Mouse (Mus musculus) c-Kit-positive CD71-positive TER-119-negative erythroid progenitor cells, embryonic 14.5 days (primary cell): ENCODE results near the gene Coq7.

Experiments used
- DNase-seq: peaks from one replicate; pipeline ENCODE4 v3.0.0-alpha.2; 2013; ENCODE audit warnings: low read depth

Coq7 gene

DNA sequence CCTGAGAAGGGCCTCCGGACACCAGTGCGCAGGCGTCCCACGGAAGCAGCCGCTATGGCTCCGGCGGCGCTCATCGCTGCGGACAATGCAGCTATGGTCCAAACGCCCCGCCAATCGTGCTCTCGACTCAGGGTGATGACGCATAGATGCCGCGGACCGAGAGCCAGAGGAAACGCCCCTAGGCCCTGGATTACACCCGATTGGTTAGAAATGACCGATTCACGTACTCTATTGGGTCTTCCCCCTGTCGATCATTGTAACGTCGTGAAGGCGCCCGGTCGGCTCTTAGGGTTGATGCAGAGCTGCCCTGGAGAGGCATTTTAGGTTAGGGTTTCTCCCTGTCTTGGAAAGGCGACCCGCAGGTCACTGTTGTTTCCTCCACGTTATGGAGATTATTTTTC, at the start of gene Coq7:
TSS of gene Coq7 (minus strand) at position 179 of the 401 bp plus-strand sequence.
- DNase-seq: peak; percentile 99

DNA sequence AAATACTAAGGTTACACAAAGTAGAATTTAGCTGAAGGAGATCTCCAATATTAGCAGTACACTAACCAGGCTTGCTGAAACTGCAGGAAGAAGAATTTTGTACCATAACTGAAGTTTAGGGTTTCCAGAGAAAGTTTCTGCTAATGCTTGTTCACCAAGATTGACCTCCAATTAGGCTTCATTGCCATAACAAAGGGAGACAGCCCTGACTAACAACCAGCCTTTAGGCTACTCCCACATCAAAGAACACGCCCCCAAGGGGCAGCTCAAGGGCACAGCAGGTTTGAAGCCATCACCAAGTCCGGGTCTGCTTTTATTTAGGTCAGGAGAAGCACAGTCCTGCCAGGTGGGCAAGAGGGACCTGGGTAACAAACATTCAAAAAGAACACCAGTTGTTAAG, 46.8 kb upstream of the Coq7 start:
- no peak for DNase-seq

- DNase-seq: no peak
Measured at GRCm38 (mm10) chr7:118578269-118578668, 45.1 kb upstream of the Coq7 start.

GRCm38 (mm10) chr7:118572039-118572438, 38.9 kb upstream of the Coq7 start:
- no peak for DNase-seq

- no peak for DNase-seq
Measured at GRCm38 (mm10) chr7:118571350-118571749, 38.2 kb upstream of the Coq7 start.

- no peak for DNase-seq
Measured at GRCm38 (mm10) chr7:118569121-118569543, 36.0 kb upstream of the Coq7 start.

DNA sequence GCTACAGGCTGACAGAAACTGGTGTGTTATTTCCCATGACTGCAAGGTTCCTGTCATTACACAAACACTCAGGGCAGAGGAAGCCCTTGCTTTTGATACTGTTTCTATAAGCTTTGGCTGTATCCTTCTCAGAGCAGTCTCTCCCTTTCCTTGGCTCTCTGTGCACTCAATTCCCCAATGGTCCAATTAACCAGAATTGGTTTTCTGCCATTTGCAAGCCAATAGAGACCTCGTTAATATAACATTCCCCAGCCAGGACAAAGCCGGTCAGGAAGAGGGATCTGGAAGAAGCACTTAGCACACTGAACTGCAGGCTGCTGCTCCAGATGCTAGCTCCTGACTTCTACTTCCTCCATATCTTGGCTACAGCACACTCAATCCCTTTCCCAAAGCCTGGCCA, 21.1 kb upstream of the Coq7 start:
- DNase-seq: no peak

DNA sequence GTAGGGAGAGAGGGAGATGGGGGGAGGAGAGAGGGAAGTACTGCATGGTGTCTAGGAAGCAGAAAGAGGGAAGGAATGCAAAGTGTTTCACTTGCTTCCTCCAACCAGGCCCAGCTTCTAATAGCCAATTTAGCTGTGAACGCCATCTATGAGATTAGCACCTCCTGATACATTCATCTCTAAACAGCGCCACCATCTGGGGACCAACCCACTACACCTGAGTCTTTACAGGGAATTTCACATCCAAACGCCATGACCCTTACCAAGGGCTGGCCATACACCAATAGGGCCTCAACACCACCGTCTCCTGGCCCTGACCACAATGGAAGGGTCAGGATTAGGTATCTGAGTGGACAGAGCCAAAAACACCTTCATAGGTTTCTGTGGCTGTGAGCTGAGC, 20.7 kb upstream of the Coq7 start:
- DNase-seq: no peak

- no peak for DNase-seq
Measured at GRCm38 (mm10) chr7:118547451-118547850, 14.3 kb upstream of the Coq7 start.

- DNase-seq: no peak
Measured at GRCm38 (mm10) chr7:118544128-118544527, 11.0 kb upstream of the Coq7 start.

DNA sequence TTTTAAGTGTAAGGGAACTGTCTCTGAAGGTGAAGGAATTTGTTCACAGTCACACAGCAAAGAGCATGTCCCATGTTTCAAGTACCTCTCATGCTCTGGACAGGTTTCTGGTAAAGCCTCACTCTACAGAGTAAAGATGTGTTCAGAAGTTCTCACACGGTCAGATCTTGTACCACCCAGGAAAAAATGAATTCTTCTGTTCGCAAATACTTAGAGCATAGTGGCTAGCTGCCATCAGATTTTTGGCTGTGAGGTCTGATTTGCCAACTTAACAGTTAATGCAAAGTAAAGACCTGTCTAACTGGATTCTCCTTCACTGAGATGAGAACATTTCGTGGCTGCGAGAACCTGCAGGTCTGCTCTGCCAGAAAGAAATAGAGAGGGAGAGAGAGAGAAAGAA, 1.9 kb upstream of the Coq7 start:
- DNase-seq: no peak

GRCm38 (mm10) chr7:118534326-118534725, 1.2 kb upstream of the Coq7 start:
- DNase-seq: no peak

GRCm38 (mm10) chr7:118532519-118533177, 508 bp downstream of the Coq7 start:
- DNase-seq: peak; percentile 96

DNA sequence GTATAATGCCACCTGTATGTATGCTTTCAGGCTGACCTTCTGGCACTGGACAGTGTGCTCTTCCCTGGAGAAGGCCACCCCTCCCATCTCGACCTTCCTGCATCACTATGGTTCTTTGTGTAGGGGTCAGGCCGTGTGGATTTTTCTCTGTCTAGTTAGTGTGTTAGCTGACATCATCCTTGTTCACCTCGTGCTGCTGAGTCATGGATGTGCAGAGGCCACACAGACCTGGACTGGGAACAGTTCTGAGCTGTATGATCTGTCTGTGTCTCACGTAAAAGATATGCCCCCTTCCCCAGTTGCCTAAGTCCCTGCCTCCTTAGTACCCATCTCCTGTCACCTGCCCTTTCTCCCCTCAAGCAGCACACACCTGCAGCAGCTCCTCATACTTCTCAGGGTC, 6.2 kb downstream of the Coq7 start:
- no peak for DNase-seq

GRCm38 (mm10) chr7:118522077-118522476, 11.1 kb downstream of the Coq7 start:
- no peak for DNase-seq

DNA sequence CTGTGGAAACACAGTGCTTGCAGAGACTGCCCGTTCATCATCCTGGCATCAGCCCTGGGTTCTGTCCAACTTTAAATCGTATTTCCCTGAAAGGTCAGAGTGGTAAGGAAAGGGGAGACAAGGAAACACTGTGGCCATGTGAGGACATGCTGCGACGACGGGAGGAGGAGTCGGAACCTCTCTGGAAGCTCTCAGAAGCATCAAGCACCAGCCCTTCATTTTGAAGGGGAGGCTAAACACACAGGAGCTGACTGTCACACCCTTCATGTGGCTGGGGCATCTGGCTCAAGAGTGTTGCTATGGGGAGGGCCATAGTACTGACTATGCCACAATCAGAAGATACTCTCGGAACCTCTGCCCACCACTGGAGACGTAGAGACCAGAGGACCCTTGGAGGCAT, 13.5 kb downstream of the Coq7 start:
- no peak for DNase-seq

- DNase-seq: no peak
Measured at GRCm38 (mm10) chr7:118518687-118519086, 14.5 kb downstream of the Coq7 start.

DNA sequence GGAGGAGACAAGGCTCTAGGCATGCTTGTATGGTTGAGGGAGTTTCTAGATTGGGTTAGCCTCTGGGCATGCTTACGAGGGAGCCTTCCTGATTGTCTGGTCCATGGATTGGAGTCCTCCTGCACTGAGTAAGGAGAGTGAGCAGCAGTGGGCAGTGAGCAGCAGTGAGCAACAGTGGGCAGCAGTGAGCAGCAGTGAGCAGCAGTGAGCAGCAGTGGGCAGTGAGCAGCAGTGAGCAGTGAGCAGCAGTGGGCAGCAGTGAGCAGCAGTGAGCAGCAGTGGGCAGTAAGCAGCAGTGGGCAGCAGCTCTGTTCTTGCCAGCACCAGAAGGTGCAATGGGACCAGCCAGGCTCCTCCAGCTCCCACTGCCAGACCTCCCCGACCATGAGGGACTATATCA, 15.3 kb downstream of the Coq7 start:
- no peak for DNase-seq

- DNase-seq: no peak
Measured at GRCm38 (mm10) chr7:118508556-118508955, 24.6 kb downstream of the Coq7 start.

DNA sequence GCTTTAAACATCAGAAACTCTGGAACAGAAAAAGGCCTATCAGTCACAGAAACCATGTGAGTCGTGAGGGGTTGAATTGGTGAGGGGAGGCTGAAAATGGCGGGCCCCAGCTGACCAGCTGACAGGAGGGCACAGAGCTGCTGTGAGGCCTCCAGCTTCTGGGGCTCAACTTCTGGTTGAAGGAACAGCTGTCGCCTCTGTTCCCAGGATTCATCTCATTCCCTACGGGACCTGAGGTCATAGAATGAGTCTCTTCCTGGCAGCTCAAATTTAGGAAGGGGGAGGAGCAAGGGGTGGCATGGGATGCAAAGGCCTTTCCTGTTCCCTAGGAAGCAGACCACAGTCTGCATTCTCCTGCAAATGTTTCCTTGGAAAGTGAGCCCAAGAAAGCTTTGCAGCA, 29.3 kb downstream of the Coq7 start:
- DNase-seq: no peak

DNA sequence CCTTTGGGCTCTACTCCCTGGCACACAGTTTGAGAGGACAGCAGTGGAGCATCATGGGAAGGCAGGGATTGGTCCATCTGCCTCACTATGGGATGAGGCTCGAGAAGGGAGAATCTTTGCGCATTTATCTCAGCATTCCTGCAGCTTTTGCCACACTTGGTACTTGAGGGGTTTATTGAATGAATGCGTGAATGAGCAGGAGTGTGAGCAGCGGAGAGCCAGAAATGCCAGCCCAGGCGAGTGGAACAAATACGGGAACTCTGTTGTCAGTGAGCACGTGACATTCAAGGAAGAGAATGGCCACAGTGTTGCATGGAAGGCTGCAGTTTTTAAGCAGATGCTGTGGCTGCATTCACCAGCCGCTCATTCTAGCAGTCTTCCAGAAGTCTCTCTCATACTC, 30.8 kb downstream of the Coq7 start:
- DNase-seq: no peak

- no peak for DNase-seq
Measured at GRCm38 (mm10) chr7:118499784-118500435, 33.2 kb downstream of the Coq7 start.

DNA sequence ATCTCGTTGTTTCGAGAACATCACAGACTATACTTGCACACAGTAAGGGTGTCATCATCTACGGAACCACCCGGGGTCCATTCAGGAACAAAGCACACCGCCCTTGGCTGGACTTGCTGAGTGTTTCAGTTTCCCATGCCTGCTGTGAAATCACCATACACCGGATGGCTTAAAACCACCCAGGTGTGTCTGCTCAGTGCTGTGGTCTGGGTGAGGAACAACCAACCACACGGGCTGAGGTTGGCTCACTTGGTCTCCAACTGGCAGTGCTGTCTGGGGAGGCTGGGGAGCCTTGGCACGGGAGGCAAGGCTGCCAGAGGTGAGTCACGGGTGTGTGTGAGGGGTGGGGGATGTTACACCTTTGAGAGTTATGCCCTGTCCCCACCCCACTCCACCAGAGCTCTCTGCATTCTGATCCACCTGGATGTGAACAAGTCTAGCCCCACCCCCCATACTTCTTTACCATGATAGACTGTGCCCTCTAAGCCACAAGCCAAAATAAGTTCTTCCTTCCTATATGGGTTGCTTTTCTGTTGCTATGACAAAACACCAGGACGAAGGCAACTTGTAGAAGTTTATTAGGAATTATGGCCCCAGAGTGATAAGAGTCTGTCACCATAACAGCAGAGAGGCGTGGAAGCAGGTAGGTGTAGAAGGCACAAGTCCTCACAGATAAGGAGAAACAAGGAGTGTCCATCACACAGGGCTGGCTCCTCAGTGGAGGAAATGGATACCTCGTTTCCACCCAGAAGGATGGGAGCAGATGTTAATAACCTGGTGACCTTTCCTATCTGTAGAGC, 34.0 kb downstream of the Coq7 start:
- DNase-seq: no peak
